Mouse (Mus musculus) cerebellum, adult 18-20 months (tissue): Measurements from ENCODE around the gene Tas2r131.
"Not testable (repeated sequence)": the region's sequence is repeated elsewhere in the genome, so short reads cannot be mapped to it uniquely, and the experiment has no call there.

Experiments used
- DNase-seq, 2 experiments: peaks; one replicate each; pipeline ENCODE4 v3.0.0; 2021

Gene Tas2r131

DNA sequence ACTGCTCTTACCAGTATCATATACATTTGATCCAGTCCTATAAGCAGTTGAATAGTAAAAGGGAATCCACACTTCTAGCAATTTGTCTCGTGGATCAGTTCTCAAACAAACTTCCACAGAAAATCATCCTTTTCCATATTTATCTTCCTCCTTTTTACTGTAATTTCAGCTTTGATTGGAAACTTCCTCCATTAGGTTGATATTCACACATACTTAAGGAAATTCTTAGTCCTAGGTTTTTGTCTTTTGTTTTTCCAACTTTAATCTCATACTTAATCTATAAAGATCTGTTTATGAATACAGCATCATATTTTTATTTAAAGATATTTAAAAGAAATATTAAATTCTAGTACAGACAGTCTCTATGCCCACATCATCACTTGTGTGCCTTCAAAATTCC lies at the start of gene Tas2r131:
Gene Tas2r131 (minus strand): TSS at position 101 of the 400 bp plus-strand sequence.
- no peak for DNase-seq

- DNase-seq: no peak
These were observed 23.1 kb upstream of the Tas2r131 start, which contains the start of gene Tas2r109 for GRCm38 (mm10) chr6:132980865-132981264. Gene Tas2r109, minus strand, starts transcription at chr6:132980965.

DNA sequence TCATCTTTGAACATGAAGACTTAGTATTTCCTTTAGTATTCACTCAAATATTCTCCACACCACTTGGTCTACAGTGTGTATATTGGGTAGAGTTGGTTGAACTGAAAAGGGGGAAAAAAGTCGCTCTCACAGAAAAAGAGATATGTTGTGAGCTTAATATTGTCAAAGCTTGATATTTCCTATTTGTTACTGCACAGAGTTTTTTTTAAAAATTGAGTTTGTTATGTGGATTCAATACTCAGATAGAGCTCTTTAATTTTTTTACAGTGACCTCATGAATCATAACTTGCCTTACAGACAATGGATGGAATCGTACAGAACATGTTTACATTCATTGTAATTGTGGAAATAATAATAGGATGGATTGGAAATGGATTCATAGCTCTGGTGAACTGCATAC lies 6.9 kb downstream of the Tas2r131 start, which contains the start of gene Tas2r129:
Gene Tas2r129 (plus strand): TSS at position 301 of the 400 bp plus-strand sequence.
- no peak for DNase-seq

- not testable (repeated sequence) for DNase-seq
These were observed 16.3 kb downstream of the Tas2r131 start for GRCm38 (mm10) chr6:132941376-132941775.

DNA sequence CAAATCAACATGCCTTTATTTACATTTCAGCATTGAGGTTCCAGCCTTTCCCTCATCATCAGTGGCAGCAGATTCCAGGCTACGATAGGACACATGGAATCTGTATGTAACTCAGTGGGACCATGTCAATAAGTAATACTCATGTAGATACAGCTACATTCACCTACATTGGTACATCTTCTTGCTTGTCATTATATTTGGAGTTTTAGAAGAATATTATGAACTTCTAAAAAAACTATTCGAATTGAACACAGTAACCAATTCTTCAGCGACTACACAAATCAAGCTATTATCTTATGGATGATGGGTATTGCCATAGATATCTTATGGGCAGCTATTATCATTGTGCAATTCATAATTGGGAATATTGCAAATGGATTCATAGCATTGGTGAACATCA lies 48.4 kb downstream of the Tas2r131 start, which contains the start of gene Tas2r125:
Gene Tas2r125 (plus strand): TSS at position 301 of the 400 bp plus-strand sequence.
- no peak for DNase-seq
